Mouse (Mus musculus): ENCODE data around the gene Col23a1. TPM values are rescaled to one million over a fixed set of nuclear protein-coding genes. Genes with fewer than 3 reads are reported as not detected.

Gene Col23a1
- polyA plus RNA-seq, 1 experiment from 2014 or later = 4.4 TPM

- Histone ChIP-seq H3K9ac (ENCODE audit: low read depth, low read length) (no peak overlapping the region), H3K9me3 (ENCODE audit: control insufficient read depth, low read length) (no peaks in the 10 kb centered on the region), H3K4me2 (ENCODE audit: low read length) (no peak overlapping the region), H3K27me3 (replicated peaks; ENCODE audit: control insufficient read depth, insufficient read depth, low read length) (no peaks in the 10 kb centered on the region), H3K4me1 (ENCODE audit: control insufficient read depth, insufficient read depth, low read depth, low read length) (peaks cover 10% of the 10 kb centered on the region), H3K4me3 (ENCODE audit: low read length) (no peak overlapping the region), H3K36me3 (ENCODE audit: control insufficient read depth, insufficient read depth, low read length) (no peaks in the 10 kb centered on the region), H3K27ac (ENCODE audit: low read depth, low read length) (no peak overlapping the region)
- no peak for ATAC-seq
- WGBS = 72% methylated on average over 6 of the region's 6 CpGs
These were observed 179.0 kb downstream of the Col23a1 start for GRCm38 (mm10) chr11:51468737-51469136.

- Histone ChIP-seq H3K27me3 (replicated peaks; ENCODE audit: control insufficient read depth, insufficient read depth, low read length) (no peaks in the 10 kb centered on the region), H3K4me2 (ENCODE audit: low read length) (no peak overlapping the region), H3K27ac (ENCODE audit: low read depth, low read length) (no peak overlapping the region), H3K4me3 (ENCODE audit: low read length) (no peak overlapping the region), H3K9ac (ENCODE audit: low read depth, low read length) (no peak overlapping the region), H3K36me3 (ENCODE audit: control insufficient read depth, insufficient read depth, low read length) (no peaks in the 10 kb centered on the region), H3K4me1 (ENCODE audit: control insufficient read depth, insufficient read depth, low read depth, low read length) (peaks cover 10% of the 10 kb centered on the region), H3K9me3 (ENCODE audit: control insufficient read depth, low read length) (no peaks in the 10 kb centered on the region)
- no peak for ATAC-seq
- WGBS = 69% methylated on average over 13 of the region's 13 CpGs
These were observed 179.7 kb downstream of the Col23a1 start for GRCm38 (mm10) chr11:51469341-51469831.

GRCm38 (mm10) chr11:51470383-51471144 lies 180.8 kb downstream of the Col23a1 start:
- Histone ChIP-seq H3K4me1 (ENCODE audit: control insufficient read depth, insufficient read depth, low read depth, low read length) (peaks cover 10% of the 10 kb centered on the region), H3K27ac (ENCODE audit: low read depth, low read length) (no peak overlapping the region), H3K4me2 (ENCODE audit: low read length) (no peak overlapping the region), H3K4me3 (ENCODE audit: low read length) (no peak overlapping the region), H3K27me3 (replicated peaks; ENCODE audit: control insufficient read depth, insufficient read depth, low read length) (no peaks in the 10 kb centered on the region), H3K9ac (ENCODE audit: low read depth, low read length) (no peak overlapping the region), H3K9me3 (ENCODE audit: control insufficient read depth, low read length) (no peaks in the 10 kb centered on the region), H3K36me3 (ENCODE audit: control insufficient read depth, insufficient read depth, low read length) (no peaks in the 10 kb centered on the region)
- ATAC-seq = peak; percentile 49
- 36% methylated on average over 17 of the region's 17 CpGs for WGBS

GRCm38 (mm10) chr11:51473686-51474085 lies 184.0 kb downstream of the Col23a1 start:
- no peaks in the 10 kb centered on the region for H3K27me3 ChIP-seq (replicated peaks; ENCODE audit: control insufficient read depth, insufficient read depth, low read length)
- no peak overlapping the region for H3K9ac ChIP-seq (ENCODE audit: low read depth, low read length)
- H3K27ac ChIP-seq (ENCODE audit: low read depth, low read length) = no peak overlapping the region
- 86% methylated on average over 2 of the region's 2 CpGs for WGBS
- H3K9me3 ChIP-seq (ENCODE audit: control insufficient read depth, low read length) = no peaks in the 10 kb centered on the region
- H3K4me1 ChIP-seq (ENCODE audit: control insufficient read depth, insufficient read depth, low read depth, low read length) = peaks cover 10% of the 10 kb centered on the region
- no peaks in the 10 kb centered on the region for H3K36me3 ChIP-seq (ENCODE audit: control insufficient read depth, insufficient read depth, low read length)
- ATAC-seq = no peak
- H3K4me2 ChIP-seq (ENCODE audit: low read length) = no peak overlapping the region
- H3K4me3 ChIP-seq (ENCODE audit: low read length) = no peak overlapping the region

GRCm38 (mm10) chr11:51476543-51476942 lies 186.8 kb downstream of the Col23a1 start:
- Histone ChIP-seq H3K9ac (ENCODE audit: low read depth, low read length) (no peak overlapping the region), H3K36me3 (ENCODE audit: control insufficient read depth, insufficient read depth, low read length) (no peaks in the 10 kb centered on the region), H3K4me2 (ENCODE audit: low read length) (no peak overlapping the region), H3K9me3 (ENCODE audit: control insufficient read depth, low read length) (no peaks in the 10 kb centered on the region), H3K27me3 (replicated peaks; ENCODE audit: control insufficient read depth, insufficient read depth, low read length) (no peaks in the 10 kb centered on the region), H3K27ac (ENCODE audit: low read depth, low read length) (no peak overlapping the region), H3K4me1 (ENCODE audit: control insufficient read depth, insufficient read depth, low read depth, low read length) (no peaks in the 10 kb centered on the region), H3K4me3 (ENCODE audit: low read length) (no peak overlapping the region)
- WGBS = 54% methylated on average over 4 of the region's 4 CpGs
- no peak for ATAC-seq

GRCm38 (mm10) chr11:51477571-51477970 lies 187.9 kb downstream of the Col23a1 start:
- H3K9me3 ChIP-seq (ENCODE audit: control insufficient read depth, low read length) = no peaks in the 10 kb centered on the region
- H3K36me3 ChIP-seq (ENCODE audit: control insufficient read depth, insufficient read depth, low read length) = no peaks in the 10 kb centered on the region
- H3K4me2 ChIP-seq (ENCODE audit: low read length) = no peak overlapping the region
- no peak overlapping the region for H3K27ac ChIP-seq (ENCODE audit: low read depth, low read length)
- 56% methylated on average over 8 of the region's 8 CpGs for WGBS
- H3K4me3 ChIP-seq (ENCODE audit: low read length) = no peak overlapping the region
- H3K4me1 ChIP-seq (ENCODE audit: control insufficient read depth, insufficient read depth, low read depth, low read length) = no peaks in the 10 kb centered on the region
- no peaks in the 10 kb centered on the region for H3K27me3 ChIP-seq (replicated peaks; ENCODE audit: control insufficient read depth, insufficient read depth, low read length)
- H3K9ac ChIP-seq (ENCODE audit: low read depth, low read length) = no peak overlapping the region
- ATAC-seq = peak; percentile 63; the same call in 1 of the 2 replicates

GRCm38 (mm10) chr11:51482251-51482650 lies 192.5 kb downstream of the Col23a1 start:
- Histone ChIP-seq H3K9me3 (ENCODE audit: control insufficient read depth, low read length) (no peaks in the 10 kb centered on the region), H3K4me2 (ENCODE audit: low read length) (no peak overlapping the region), H3K27ac (ENCODE audit: low read depth, low read length) (no peak overlapping the region), H3K36me3 (ENCODE audit: control insufficient read depth, insufficient read depth, low read length) (no peaks in the 10 kb centered on the region), H3K4me3 (ENCODE audit: low read length) (no peak overlapping the region), H3K27me3 (replicated peaks; ENCODE audit: control insufficient read depth, insufficient read depth, low read length) (no peaks in the 10 kb centered on the region), H3K9ac (ENCODE audit: low read depth, low read length) (no peak overlapping the region), H3K4me1 (ENCODE audit: control insufficient read depth, insufficient read depth, low read depth, low read length) (no peaks in the 10 kb centered on the region)
- ATAC-seq = no peak
- WGBS = 61% methylated on average over 3 of the region's 3 CpGs

- H3K27ac ChIP-seq (ENCODE audit: low read depth, low read length) = no peak overlapping the region
- no peaks in the 10 kb centered on the region for H3K27me3 ChIP-seq (replicated peaks; ENCODE audit: control insufficient read depth, insufficient read depth, low read length)
- no peak overlapping the region for H3K4me2 ChIP-seq (ENCODE audit: low read length)
- H3K36me3 ChIP-seq (ENCODE audit: control insufficient read depth, insufficient read depth, low read length) = no peaks in the 10 kb centered on the region
- no peak overlapping the region for H3K9ac ChIP-seq (ENCODE audit: low read depth, low read length)
- no peaks in the 10 kb centered on the region for H3K9me3 ChIP-seq (ENCODE audit: control insufficient read depth, low read length)
- H3K4me1 ChIP-seq (ENCODE audit: control insufficient read depth, insufficient read depth, low read depth, low read length) = no peaks in the 10 kb centered on the region
- no peak for ATAC-seq
- WGBS = 78% methylated on average over 8 of the region's 8 CpGs
- no peak overlapping the region for H3K4me3 ChIP-seq (ENCODE audit: low read length)
These were observed 195.4 kb downstream of the Col23a1 start for GRCm38 (mm10) chr11:51485051-51485521.

GRCm38 (mm10) chr11:51485775-51486464 lies 196.2 kb downstream of the Col23a1 start:
- Histone ChIP-seq H3K9me3 (ENCODE audit: control insufficient read depth, low read length) (no peaks in the 10 kb centered on the region), H3K4me1 (ENCODE audit: control insufficient read depth, insufficient read depth, low read depth, low read length) (no peaks in the 10 kb centered on the region), H3K4me3 (ENCODE audit: low read length) (no peak overlapping the region), H3K27me3 (replicated peaks; ENCODE audit: control insufficient read depth, insufficient read depth, low read length) (no peaks in the 10 kb centered on the region), H3K27ac (ENCODE audit: low read depth, low read length) (no peak overlapping the region), H3K4me2 (ENCODE audit: low read length) (no peak overlapping the region), H3K9ac (ENCODE audit: low read depth, low read length) (no peak overlapping the region), H3K36me3 (ENCODE audit: control insufficient read depth, insufficient read depth, low read length) (no peaks in the 10 kb centered on the region)
- WGBS = 71% methylated on average over 10 of the region's 10 CpGs
- ATAC-seq = no peak

Data from hindbrain, embryonic 16.5 days (tissue).